Mouse (Mus musculus) frontal cortex, postnatal 36 days (tissue): Measurements from ENCODE around the gene Klhl11.
A peak's percentile ranks its signal among the peaks of the same experiment; 100 is the strongest.

Experiments
- DNase-seq, 2 experiments: peaks; one replicate each; pipeline ENCODE4 v3.0.0; 2022; ENCODE audit warnings: low spot score in 2 of 2

The Klhl11 gene

GRCm38 (mm10) chr11:100414021-100414913 is 58.3 kb downstream of the Klhl11 start, which contains the start of gene P3h4:
P3h4 (minus strand) TSS chr11:100414836.
- peak in 1 of 2 experiments; percentile 80 for DNase-seq

GRCm38 (mm10) chr11:100413541-100413940 is 59.0 kb downstream of the Klhl11 start:
- DNase-seq = no peak
